7 mouse cellular contexts compared by ENCODE assay signal in genomic region chr10:67097437-67098150, GRCm38 (mm10). TPM values are rescaled to one million over a fixed set of nuclear protein-coding genes. Genes with fewer than 3 reads are reported as not detected.
DNase-seq lines count a peak whose midpoint lies in the region; ATAC-seq and TF ChIP-seq lines count a peak whose summit lies in the region.

No protein-coding gene starts in this region.

- TF ChIP-seq CTCF in testis, adult 2 months (IDR thresholded peaks at IDR 0.05; ENCODE audit: control insufficient read depth, insufficient read depth, insufficient replicate concordance, low read depth, low read length) = no peak

- peak overlapping the region; percentile 41 for H3K27ac ChIP-seq in testis, adult 2 months (ENCODE audit: control insufficient read depth, insufficient read depth, low read depth, low read length)
- no peak overlapping the region; the same call in 1 of the 2 replicates for H3K27ac ChIP-seq in limb, embryonic 11.5 days (replicated peaks; ENCODE audit: low read depth, low read length)

- no peaks in the 10 kb centered on the region for H3K36me3 ChIP-seq in testis, adult 2 months (ENCODE audit: control insufficient read depth, insufficient read depth, low read length)
- H3K36me3 ChIP-seq in limb, embryonic 11.5 days (ENCODE audit: control insufficient read depth, insufficient read depth, low read length) = no peaks in the 10 kb centered on the region

- no peak for TF ChIP-seq POLR2A in testis, adult 2 months (IDR thresholded peaks at IDR 0.05; ENCODE audit: control insufficient read depth, low read depth, low read length)

- H3K9me3 ChIP-seq in limb, embryonic 11.5 days (ENCODE audit: control insufficient read depth, low read length) = no peaks in the 10 kb centered on the region

- peak overlapping the region; percentile 69 for H3K4me3 ChIP-seq in testis, adult 2 months (ENCODE audit: control insufficient read depth, low read depth, low read length)
- peak overlapping the region; percentile 91 for H3K4me3 ChIP-seq in limb, embryonic 11.5 days (ENCODE audit: low read depth, low read length)

- no peak for ATAC-seq in limb, embryonic 11.5 days (ENCODE audit: insufficient number of reproducible peaks, low FRiP score, low TSS enrichment, low read depth)
- 0 out of 2 replicates have a peak, but pooled peaks have one; percentile 1 for ATAC-seq in neutrophil, adult 5-6 weeks (ENCODE audit: extremely low read depth, insufficient number of reproducible peaks, low FRiP score, poor library complexity, severe bottlenecking)

- no peaks in the 10 kb centered on the region for H3K27me3 ChIP-seq in testis, adult 2 months (ENCODE audit: control insufficient read depth, insufficient read depth, low read length)
- no peaks in the 10 kb centered on the region for H3K27me3 ChIP-seq in limb, embryonic 11.5 days (ENCODE audit: control insufficient read depth, insufficient read depth, low read length)

- peaks cover 9% of the 10 kb centered on the region for H3K4me1 ChIP-seq in testis, adult 2 months (ENCODE audit: control insufficient read depth, insufficient read depth, low read length)
- peaks cover 22% of the 10 kb centered on the region for H3K4me1 ChIP-seq in limb, embryonic 11.5 days (ENCODE audit: control insufficient read depth, insufficient read depth, low read length)

- peak overlapping the region; percentile 98 for H3K9ac ChIP-seq in limb, embryonic 11.5 days (ENCODE audit: low read length)

- no peak for DNase-seq in testis, postnatal 14 days (ENCODE audit: low spot score)
- peak; percentile 45 for DNase-seq in fat pad, adult 2 months (ENCODE audit: extremely low read depth, low read depth, low spot score)
- peak; percentile 36 for DNase-seq in limb, embryonic 11.5 days (ENCODE audit: low spot score)
- no peak for DNase-seq in adrenal gland, postnatal 10 days
- no peak for DNase-seq in gastrocnemius, postnatal 10 days

- WGBS in limb, embryonic 11.5 days = under 1% methylated on average over 15 of the region's 15 CpGs

- H3K4me2 ChIP-seq in limb, embryonic 11.5 days (ENCODE audit: low read depth, severe bottlenecking) = peak overlapping the region; percentile 79

RNA-seq across cellular contexts. Expression of gene Reep3, which starts 0.8 kb away (rescaled TPM):
- 2.3 and 2.7 TPM in 2 replicates for polyA plus RNA-seq in testis, adult 2 months (2012; rRNA removed)
- 21.7 and 22.0 TPM in 2 replicates for polyA plus RNA-seq in limb, embryonic 11.5 days (2014; fragmentation: Nextera tagmentation; extraction: Ambion mirVana)
- 46.9 and 52.6 TPM in 2 replicates for total RNA-seq in neutrophil, adult 5-6 weeks (2017)
- total RNA-seq in adrenal gland, postnatal 10 days (2021) = 10 to 100 TPM; 45.8 to 46.9 TPM
- total RNA-seq in gastrocnemius, postnatal 10 days (2021) = 10 to 100 TPM; 21.9 to 27.2 TPM

RNA-seq across cellular contexts. Expression of gene Jmjd1c, which starts 1.7 kb away (rescaled TPM):
- polyA plus RNA-seq in testis, adult 2 months (2012; rRNA removed) = 9.0 and 9.6 TPM in 2 replicates
- 41.6 and 43.0 TPM in 2 replicates for polyA plus RNA-seq in limb, embryonic 11.5 days (2014; fragmentation: Nextera tagmentation; extraction: Ambion mirVana)
- 280 and 333 TPM in 2 replicates for total RNA-seq in neutrophil, adult 5-6 weeks (2017)
- total RNA-seq in adrenal gland, postnatal 10 days (2021) = 10 to 100 TPM; 47.1 to 64.6 TPM
- total RNA-seq in gastrocnemius, postnatal 10 days (2021) = 10 to 100 TPM; 33.0 to 48.7 TPM

Comparison
In these comparisons a context has a peak if more than half of its experiments do, and no peak if none do; other contexts are left out.
1. DNase-seq: peak in fat pad, adult 2 months (single experiment) and limb, embryonic 11.5 days (single experiment); none in testis, postnatal 14 days (single experiment), adrenal gland, postnatal 10 days (single experiment) and gastrocnemius, postnatal 10 days (single experiment).